Mouse (Mus musculus) heart, embryonic 11.5 days (tissue): ENCODE measurements around the gene C2cd6. TPM values are rescaled to one million over a fixed set of nuclear protein-coding genes. Genes with fewer than 3 reads are reported as not detected.

Experiments
- polyA plus RNA-seq: library from polyadenylated mRNA; unstranded; fragments of >200 nt; fragmentation: Nextera tagmentation; extraction: Ambion mirVana; gene quantifications from 2 replicates; pipeline ENCODE4 v1.2.1, GENCODE M21; 2014

The C2cd6 gene
- polyA plus RNA-seq, 1 experiment from 2014 or later, result not detected

Other genes starting within 250 kb of the C2cd6 start
- 29.8 and 33.9 TPM in 2 replicates for gene Trak2, start 121.5 kb downstream of the C2cd6 start, polyA plus RNA-seq
- gene Stradb, start 121.4 kb downstream of the C2cd6 start, polyA plus RNA-seq, result 26.9 and 27.5 TPM in 2 replicates
- 20.3 and 21.0 TPM in 2 replicates for gene Tmem237, start 25.5 kb upstream of the C2cd6 start, polyA plus RNA-seq
- gene Mpp4, start 68.5 kb upstream of the C2cd6 start, polyA plus RNA-seq, result 0.53 and 0.55 TPM in 2 replicates
- gene Als2, start 142.3 kb upstream of the C2cd6 start, polyA plus RNA-seq, result 10.1 and 13.3 TPM in 2 replicates
- 0.50 TPM in 1 of 2 replicates, not detected in the other for gene Cdk15, start 162.0 kb upstream of the C2cd6 start, polyA plus RNA-seq